Mouse (Mus musculus): ENCODE results near the gene Zmym6. TPM values are rescaled to one million over a fixed set of nuclear protein-coding genes. Genes with fewer than 3 reads are reported as not detected.
"Not testable (repeated sequence)": the region's sequence is repeated elsewhere in the genome, so short reads cannot be mapped to it uniquely, and the experiment has no call there.

Gene Zmym6
- 10 to 100 TPM; 23.6 to 24.2 TPM for total RNA-seq (2021)
- long read RNA-seq, experiment 1, partial matches to known transcripts = 2 of 6 reads
- long read RNA-seq, experiment 1, other reads (novel, unspliced or antisense) = 4 of 6 reads
- long read RNA-seq, experiment 2, full-length matches to known transcripts = 3 of 11 reads
- long read RNA-seq, experiment 2, partial matches to known transcripts = 4 of 11 reads
- long read RNA-seq, experiment 2, other reads (novel, unspliced or antisense) = 4 of 11 reads

- DNase-seq (ENCODE audit: low spot score in 2 of 2) = peak; percentile 85 to 89
These were observed at the start of gene Zmym6 for GRCm38 (mm10) chr4:127076875-127077548. Gene Zmym6, plus strand, starts transcription at chr4:127077383.

GRCm38 (mm10) chr4:127037158-127037557 is 40.0 kb upstream of the Zmym6 start:
- DNase-seq (ENCODE audit: low spot score in 2 of 2) = no peak

- DNase-seq (ENCODE audit: low spot score in 2 of 2) = no peak
These were observed 39.0 kb upstream of the Zmym6 start for GRCm38 (mm10) chr4:127037908-127038827.

GRCm38 (mm10) chr4:127038828-127039349 is 38.3 kb upstream of the Zmym6 start:
- DNase-seq (ENCODE audit: low spot score in 2 of 2) = no peak

- no peak for DNase-seq (ENCODE audit: low spot score in 2 of 2)
These were observed 37.2 kb upstream of the Zmym6 start for GRCm38 (mm10) chr4:127039871-127040483.

GRCm38 (mm10) chr4:127043540-127043939 is 33.6 kb upstream of the Zmym6 start:
- no peak for DNase-seq (ENCODE audit: low spot score in 2 of 2)

GRCm38 (mm10) chr4:127051121-127051520 is 26.1 kb upstream of the Zmym6 start:
- no peak for DNase-seq (ENCODE audit: low spot score in 2 of 2)

GRCm38 (mm10) chr4:127053071-127053470 is 24.1 kb upstream of the Zmym6 start:
- DNase-seq (ENCODE audit: low spot score in 2 of 2) = no peak

GRCm38 (mm10) chr4:127054522-127055198 is 22.5 kb upstream of the Zmym6 start:
- DNase-seq (ENCODE audit: low spot score in 2 of 2) = no peak

GRCm38 (mm10) chr4:127060585-127061290 is 16.4 kb upstream of the Zmym6 start, which contains the start of gene Zmym1:
Gene Zmym1, minus strand, starts transcription at chr4:127061152.
- peak; percentile 84 to 85 for DNase-seq (ENCODE audit: low spot score in 2 of 2)

GRCm38 (mm10) chr4:127064051-127064450 is 13.1 kb upstream of the Zmym6 start:
- no peak for DNase-seq (ENCODE audit: low spot score in 2 of 2)

- DNase-seq (ENCODE audit: low spot score in 2 of 2) = no peak
These were observed 2.3 kb upstream of the Zmym6 start for GRCm38 (mm10) chr4:127074915-127075314.

- no peak for DNase-seq (ENCODE audit: low spot score in 2 of 2)
These were observed 3.6 kb downstream of the Zmym6 start for GRCm38 (mm10) chr4:127080806-127081205.

- DNase-seq (ENCODE audit: low spot score in 2 of 2) = no peak
These were observed 5.9 kb downstream of the Zmym6 start for GRCm38 (mm10) chr4:127083131-127083530.

GRCm38 (mm10) chr4:127085761-127086160 is 8.6 kb downstream of the Zmym6 start:
- DNase-seq (ENCODE audit: low spot score in 2 of 2) = no peak

- DNase-seq (ENCODE audit: low spot score in 2 of 2) = no peak
These were observed 14.0 kb downstream of the Zmym6 start for GRCm38 (mm10) chr4:127091188-127091587.

- DNase-seq (ENCODE audit: low spot score in 2 of 2) = no peak
These were observed 17.9 kb downstream of the Zmym6 start for GRCm38 (mm10) chr4:127095090-127095489.

GRCm38 (mm10) chr4:127099552-127099951 is 22.4 kb downstream of the Zmym6 start:
- DNase-seq (ENCODE audit: low spot score in 2 of 2) = not testable (repeated sequence)

GRCm38 (mm10) chr4:127107566-127107965 is 30.4 kb downstream of the Zmym6 start:
- DNase-seq (ENCODE audit: low spot score in 2 of 2) = no peak

GRCm38 (mm10) chr4:127110570-127110969 is 33.4 kb downstream of the Zmym6 start:
- no peak for DNase-seq (ENCODE audit: low spot score in 2 of 2)
